Mouse (Mus musculus) G1E (cell line): ENCODE data around the gene Zfp691.

Source experiments
- CTCF ChIP-seq: IDR thresholded peaks from 2 replicates; pipeline ENCODE4 v1.5.1; 2012; ENCODE audit warnings: low read depth, low read length, inconsistent platforms, mixed read lengths
- GATA1 ChIP-seq: IDR thresholded peaks from 2 replicates; pipeline ENCODE4 v1.6.1; 2012; ENCODE audit warnings: borderline replicate concordance, low read length, inconsistent platforms, mixed read lengths
- POLR2AphosphoS5 ChIP-seq: IDR thresholded peaks from 2 replicates; pipeline ENCODE4 v1.6.1; 2012; ENCODE audit warnings: low read depth, low read length, inconsistent platforms; ENCODE audit not compliant: insufficient replicate concordance
- TAL1 ChIP-seq: conservative IDR thresholded peaks from 2 replicates; pipeline ENCODE4 v1.6.1; 2012; ENCODE audit warnings: low read depth, low read length, inconsistent platforms, mixed read lengths

DNA sequence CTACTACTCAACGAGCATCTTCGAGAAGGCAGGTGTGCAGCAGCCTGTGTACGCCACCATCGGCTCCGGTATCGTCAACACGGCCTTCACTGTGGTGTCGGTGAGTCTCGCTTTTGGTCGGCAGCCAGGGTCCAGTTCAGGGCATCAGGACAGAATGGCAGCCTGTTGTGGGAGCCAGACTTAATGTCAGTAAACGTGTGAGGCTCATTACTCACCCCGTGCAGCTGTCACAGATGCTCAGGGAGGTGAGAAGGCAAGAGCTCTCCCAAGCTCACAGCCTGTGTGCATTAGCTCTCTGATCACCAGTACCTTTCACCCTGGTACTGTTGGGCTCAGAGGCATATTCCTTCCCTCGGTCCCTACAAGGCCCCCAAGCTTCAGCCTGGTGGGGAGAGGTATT is 40.1 kb downstream of the Zfp691 start:
- no peak for TF ChIP-seq CTCF
- TF ChIP-seq TAL1, result no peak
- TF ChIP-seq POLR2AphosphoS5, result no peak
- no peak for TF ChIP-seq GATA1
